In the genomic region with DNA sequence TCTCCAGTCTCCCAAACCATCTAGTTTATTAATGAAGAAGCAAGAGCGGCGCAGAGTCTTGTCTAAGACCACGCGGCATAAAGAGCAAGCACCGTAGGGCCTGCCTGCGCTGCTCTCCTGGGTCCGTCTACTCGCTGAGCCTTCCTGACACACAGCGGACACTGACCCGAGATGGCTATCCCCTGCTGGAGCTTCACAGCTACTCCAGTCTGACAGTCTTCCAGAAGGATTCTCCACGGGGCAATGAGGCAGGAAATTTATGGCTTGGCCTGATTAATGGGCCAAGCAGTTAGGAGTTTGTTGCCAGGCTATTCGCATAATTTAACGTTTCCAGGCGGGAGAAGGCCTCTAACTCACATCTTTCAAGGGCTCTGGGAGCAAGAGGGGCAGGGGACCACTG, we compare ENCODE assay signal across 11 mouse cellular contexts.
A peak's percentile ranks its signal among the peaks of the same experiment; 100 is the strongest.
DNase-seq lines count a peak whose midpoint lies in the region; ATAC-seq lines count a peak whose summit lies in the region.
"Had no signal": no experiment of that assay in that cellular context is flagged by ENCODE, and none has a peak within 500 bp of the region (broad histone marks: within the 10 kb centered on the region; RNA-seq: fewer than 3 reads in every experiment).

No protein-coding gene starts in this region.

- peaks cover 8% of the 10 kb centered on the region for H3K9me3 ChIP-seq in kidney, embryonic 16.5 days (ENCODE audit: low read length)
- no peaks in the 10 kb centered on the region for H3K9me3 ChIP-seq in neural tube, embryonic 14.5 days (ENCODE audit: control insufficient read depth, low read length)
- H3K9me3 ChIP-seq: embryonic facial prominence, embryonic 12.5 days had no signal

- H3K9ac ChIP-seq in kidney, embryonic 16.5 days (replicated peaks; ENCODE audit: low read length), result no peak overlapping the region
- 0 out of 2 replicates have a peak overlapping the region, but pooled peaks have one; percentile 16 for H3K9ac ChIP-seq in neural tube, embryonic 14.5 days (replicated peaks; ENCODE audit: low read depth, low read length)
- H3K9ac ChIP-seq: embryonic facial prominence, embryonic 12.5 days; liver, embryonic 12.5 days had no signal

- peak overlapping the region; percentile 21 for H3K4me2 ChIP-seq in kidney, embryonic 16.5 days (replicated peaks; ENCODE audit: low read depth, low read length)
- H3K4me2 ChIP-seq in neural tube, embryonic 14.5 days (ENCODE audit: low read depth, low read length), result peak overlapping the region; percentile 46; the same call in 1 of the 2 replicates

- ATAC-seq in kidney, embryonic 16.5 days (ENCODE audit: low FRiP score, low TSS enrichment), result peak; percentile 77
- ATAC-seq in neural tube, embryonic 14.5 days (ENCODE audit: low read depth), result peak; percentile 62; the same call in 1 of the 2 replicates

- peaks cover 17% of the 10 kb centered on the region for H3K4me1 ChIP-seq in kidney, embryonic 16.5 days (ENCODE audit: insufficient read depth, low read length)
- H3K4me1 ChIP-seq in neural tube, embryonic 14.5 days (ENCODE audit: control insufficient read depth, insufficient read depth, low read length), result peaks cover 15% of the 10 kb centered on the region
- H3K4me1 ChIP-seq: embryonic facial prominence, embryonic 12.5 days had no signal

- H3K27ac ChIP-seq in kidney, embryonic 16.5 days (ENCODE audit: low read length), result no peak overlapping the region
- H3K27ac ChIP-seq in neural tube, embryonic 14.5 days (ENCODE audit: low read depth, low read length), result peak overlapping the region; percentile 44; the same call in 1 of the 2 replicates
- H3K27ac ChIP-seq: embryonic facial prominence, embryonic 12.5 days; forebrain, embryonic 13.5 days; liver, embryonic 12.5 days had no signal

- no peak overlapping the region for H3K4me3 ChIP-seq in kidney, embryonic 16.5 days (ENCODE audit: low read length)
- H3K4me3 ChIP-seq in neural tube, embryonic 14.5 days (ENCODE audit: low read depth, low read length), result no peak overlapping the region
- H3K4me3 ChIP-seq: forebrain, embryonic 13.5 days; liver, embryonic 12.5 days; myocyte had no signal

- intact Hi-C loops in left cerebral cortex, postnatal 4 days (cut with DNase I), result no loop called here
- intact Hi-C loops in left cerebral cortex, postnatal 14 days (cut with DNase I), result loop anchor here (10.0 kb wide), 1 partner anchor 140 kb away; the partner anchor contains the start of gene Dyrk1a
- intact Hi-C loops in heart, postnatal 10 days (cut with DNase I), result loop anchor here (5.0 kb wide), 2 partner anchors 142 to 202 kb away; partner anchors contain the start of gene Dyrk1a

- H3K27me3 ChIP-seq in kidney, embryonic 16.5 days (ENCODE audit: insufficient read depth, low read length), result no peaks in the 10 kb centered on the region; the same call in 1 of the 2 replicates
- H3K27me3 ChIP-seq in neural tube, embryonic 14.5 days (ENCODE audit: control insufficient read depth, insufficient read depth, low read length), result no peaks in the 10 kb centered on the region
- H3K27me3 ChIP-seq: forebrain, embryonic 13.5 days had no signal

- DNase-seq in left cerebral cortex, postnatal 4 days, result peak; percentile 25
- no peak for DNase-seq in left cerebral cortex, postnatal 14 days (ENCODE audit: low spot score in 2 of 2)
- DNase-seq in embryo, embryonic 11 days, result peak; percentile 42
- no peak for DNase-seq in heart, postnatal 10 days
- DNase-seq in layer of hippocampus, adult 9-10 months (ENCODE audit: low spot score), result no peak

- 16% methylated on average over 14 of the region's 14 CpGs for WGBS in kidney, embryonic 16.5 days
- WGBS in neural tube, embryonic 14.5 days, result 9% methylated on average over 14 of the region's 14 CpGs

- no peaks in the 10 kb centered on the region for H3K36me3 ChIP-seq in kidney, embryonic 16.5 days (ENCODE audit: insufficient read depth, low read length)
- no peaks in the 10 kb centered on the region for H3K36me3 ChIP-seq in neural tube, embryonic 14.5 days (ENCODE audit: control insufficient read depth, insufficient read depth, low read length)
- H3K36me3 ChIP-seq: embryonic facial prominence, embryonic 12.5 days; liver, embryonic 12.5 days had no signal

Comparison
In these comparisons a context has a peak if more than half of its experiments do, and no peak if none do; other contexts are left out.
1. DNase-seq: peak in left cerebral cortex, postnatal 4 days (single experiment) and embryo, embryonic 11 days (single experiment); none in left cerebral cortex, postnatal 14 days (0 of 2), heart, postnatal 10 days (0 of 2) and layer of hippocampus, adult 9-10 months (single experiment).